Mouse (Mus musculus): ENCODE results near the gene Hist2h3c2.

- TF ChIP-seq CHD1 (IDR thresholded peaks at IDR 0.05; ENCODE audit: low read depth, low read length) (peak; percentile 94), GATA1 (IDR thresholded peaks at IDR 0.05; ENCODE audit: low read depth, low read length) (peak; percentile 21; the same call in 1 of the 2 replicates), TAL1 (IDR thresholded peaks at IDR 0.05; ENCODE audit: low read length) (no peak), CTCF (IDR thresholded peaks at IDR 0.05 in 2 of 3, conservative IDR thresholded peaks at IDR 0.05 in 1 of 3; ENCODE audit: control insufficient read depth in 1 of 3, insufficient read depth in 1 of 3, low read depth in 2 of 3, low read length in 3 of 3, poor library complexity in 1 of 3, severe bottlenecking in 1 of 3) (no peak)
Measured at GRCm38 (mm10) chr3:96197129-96197749, 41.7 kb downstream of the Hist2h3c2 start.

Measured in MEL (cell line).